Comparison of ENCODE assay signal across 14 mouse cellular contexts in genomic region chr11:109349652-109350316, GRCm38 (mm10). TPM values are rescaled to one million over a fixed set of nuclear protein-coding genes. Genes with fewer than 3 reads are reported as not detected.
DNase-seq lines count a peak whose midpoint lies in the region; ATAC-seq lines count a peak whose summit lies in the region.
"Had no signal": no experiment of that assay in that cellular context is flagged by ENCODE, and none has a peak within 500 bp of the region (broad histone marks: within the 10 kb centered on the region; RNA-seq: fewer than 3 reads in every experiment).

No protein-coding gene starts in this region.

- H3K27me3 ChIP-seq in megakaryocyte, embryonic 14.5 days (replicated peaks): no peaks in the 10 kb centered on the region
- H3K27me3 ChIP-seq in liver, embryonic 13.5 days: no peaks in the 10 kb centered on the region
- no peaks in the 10 kb centered on the region for H3K27me3 ChIP-seq in hindbrain, embryonic 13.5 days
- H3K27me3 ChIP-seq: forebrain, embryonic 12.5 days; limb, embryonic 12.5 days had no signal

- H3K4me3 ChIP-seq in megakaryocyte, embryonic 14.5 days (replicated peaks): peak overlapping the region; percentile 76
- no peak overlapping the region for H3K4me3 ChIP-seq in liver, embryonic 13.5 days (replicated peaks)
- H3K4me3 ChIP-seq in hindbrain, embryonic 13.5 days: no peak overlapping the region
- H3K4me3 ChIP-seq: embryonic facial prominence, embryonic 10.5 days; forebrain, embryonic 12.5 days; limb, embryonic 12.5 days had no signal

- WGBS in liver, embryonic 13.5 days (ENCODE audit: insufficient replicate concordance): 26% methylated on average over 5 of the region's 5 CpGs
- WGBS in hindbrain, embryonic 13.5 days: 77% methylated on average over 5 of the region's 5 CpGs

- intact Hi-C loops in left cerebral cortex, postnatal 14 days (cut with DNase I): no loop called here

- no peak overlapping the region for H3K27ac ChIP-seq in liver, embryonic 13.5 days
- H3K27ac ChIP-seq in hindbrain, embryonic 13.5 days: no peak overlapping the region
- H3K27ac ChIP-seq: embryonic facial prominence, embryonic 10.5 days; forebrain, embryonic 12.5 days; limb, embryonic 12.5 days had no signal

- peaks cover 3% of the 10 kb centered on the region for H3K36me3 ChIP-seq in megakaryocyte, embryonic 14.5 days (replicated peaks; ENCODE audit: low read length)
- no peaks in the 10 kb centered on the region for H3K36me3 ChIP-seq in liver, embryonic 13.5 days
- no peaks in the 10 kb centered on the region for H3K36me3 ChIP-seq in hindbrain, embryonic 13.5 days
- H3K36me3 ChIP-seq: embryonic facial prominence, embryonic 10.5 days; forebrain, embryonic 12.5 days; limb, embryonic 12.5 days had no signal

- H3K9ac ChIP-seq in liver, embryonic 13.5 days: no peak overlapping the region
- H3K9ac ChIP-seq in hindbrain, embryonic 13.5 days: no peak overlapping the region
- H3K9ac ChIP-seq: forebrain, embryonic 12.5 days; limb, embryonic 12.5 days had no signal

- no peaks in the 10 kb centered on the region for H3K9me3 ChIP-seq in megakaryocyte, embryonic 14.5 days
- H3K9me3 ChIP-seq in liver, embryonic 13.5 days (replicated peaks): no peaks in the 10 kb centered on the region
- H3K9me3 ChIP-seq in hindbrain, embryonic 13.5 days: no peaks in the 10 kb centered on the region
- H3K9me3 ChIP-seq: embryonic facial prominence, embryonic 10.5 days; forebrain, embryonic 12.5 days; limb, embryonic 12.5 days had no signal

- peak; percentile 30 for DNase-seq in adrenal gland, adult 2 months
- no peak for DNase-seq in adrenal gland, postnatal 36 days
- DNase-seq in liver, embryonic 13.5 days: peak; percentile 20
- no peak for DNase-seq in left cerebral cortex, postnatal 14 days (ENCODE audit: low spot score in 2 of 2)
- DNase-seq in layer of hippocampus, adult 18-20 months (ENCODE audit: low spot score in 2 of 2): no peak
- DNase-seq: adrenal gland, adult 8-10 months; gastrocnemius, postnatal 10 days; retina, postnatal 1 day had no signal

- ATAC-seq in megakaryocyte, adult 5-6 weeks (ENCODE audit: poor library complexity, severe bottlenecking): no peak
- peak; percentile 45 for ATAC-seq in liver, embryonic 13.5 days (ENCODE audit: low read depth)
- no peak for ATAC-seq in hindbrain, embryonic 13.5 days (ENCODE audit: low FRiP score)

- peaks cover 91% of the 10 kb centered on the region for H3K4me1 ChIP-seq in megakaryocyte, embryonic 14.5 days
- peaks cover 35% of the 10 kb centered on the region for H3K4me1 ChIP-seq in liver, embryonic 13.5 days (replicated peaks)
- peaks cover 16% of the 10 kb centered on the region for H3K4me1 ChIP-seq in hindbrain, embryonic 13.5 days (replicated peaks)

- H3K4me2 ChIP-seq in liver, embryonic 13.5 days: no peak overlapping the region
- no peak overlapping the region for H3K4me2 ChIP-seq in hindbrain, embryonic 13.5 days
- H3K4me2 ChIP-seq: forebrain, embryonic 12.5 days; limb, embryonic 12.5 days had no signal

RNA-seq across cellular contexts. Expression of gene Gna13, which starts 12.8 kb away (rescaled TPM):
- 10 to 100 TPM; 59.8 to 61.8 TPM for total RNA-seq in adrenal gland, adult 2 months (2021)
- polyA plus RNA-seq in adrenal gland, adult 2 months (2012; rRNA removed): 21.7 and 23.2 TPM in 2 replicates
- 10 to 100 TPM; 65.2 to 70.7 TPM for total RNA-seq in adrenal gland, postnatal 36 days (2021)
- 42.6 and 60.8 TPM in 2 replicates for polyA plus RNA-seq in megakaryocyte, embryonic 14.5 days (2012; ENCODE audit: insufficient read depth, low replicate concordance)
- 59.5 and 61.2 TPM in 2 replicates for total RNA-seq in megakaryocyte, adult 5-6 weeks (2015)
- total RNA-seq in megakaryocyte, adult 5-6 weeks (2017): 54.2 and 57.3 TPM in 2 replicates
- polyA plus RNA-seq in liver, embryonic 13.5 days (2015; fragmentation: Nextera tagmentation; extraction: Ambion mirVana): 14.3 and 15.9 TPM in 2 replicates
- total RNA-seq in left cerebral cortex, postnatal 14 days (2021): 10 to 100 TPM; 41.8 to 45.6 TPM
- 15.1 and 16.6 TPM in 2 replicates for polyA plus RNA-seq in hindbrain, embryonic 13.5 days (2015; fragmentation: Nextera tagmentation; extraction: Ambion mirVana)
- 10 to 100 TPM; 55.5 to 59.9 TPM for total RNA-seq in layer of hippocampus, adult 18-20 months (2021)

RNA-seq across cellular contexts. Expression of gene Rgs9, which starts 51.9 kb away (rescaled TPM):
- total RNA-seq in adrenal gland, adult 2 months (2021): 1 to 10 TPM; 4.3 to 6.0 TPM
- 2.5 and 2.8 TPM in 2 replicates for polyA plus RNA-seq in adrenal gland, adult 2 months (2012; rRNA removed)
- total RNA-seq in adrenal gland, postnatal 36 days (2021): 1 to 10 TPM; 3.1 to 5.1 TPM
- polyA plus RNA-seq in megakaryocyte, embryonic 14.5 days (2012; ENCODE audit: insufficient read depth, low replicate concordance): 1.7 and 3.2 TPM in 2 replicates
- 0.09 TPM in 1 of 2 replicates, not detected in the other for total RNA-seq in megakaryocyte, adult 5-6 weeks (2015)
- total RNA-seq in megakaryocyte, adult 5-6 weeks (2017): not detected in 2 replicates
- polyA plus RNA-seq in liver, embryonic 13.5 days (2015; fragmentation: Nextera tagmentation; extraction: Ambion mirVana): 0.07 and 0.09 TPM in 2 replicates
- 10 to 100 TPM; 17.6 to 31.9 TPM for total RNA-seq in left cerebral cortex, postnatal 14 days (2021)
- 6.2 and 7.6 TPM in 2 replicates for polyA plus RNA-seq in hindbrain, embryonic 13.5 days (2015; fragmentation: Nextera tagmentation; extraction: Ambion mirVana)
- 10 to 100 TPM; 12.3 to 14.1 TPM for total RNA-seq in layer of hippocampus, adult 18-20 months (2021)

Comparison
In these comparisons a context has a peak if more than half of its experiments do, and no peak if none do; other contexts are left out.
1. DNase-seq: peak in adrenal gland, adult 2 months (single experiment) and liver, embryonic 13.5 days (single experiment); none in adrenal gland, postnatal 36 days (0 of 2), left cerebral cortex, postnatal 14 days (0 of 2) and layer of hippocampus, adult 18-20 months (0 of 2).